In genomic region chr4:133624830-133625229, GRCm38 (mm10) we compare ENCODE assay signal across 13 mouse cellular contexts. TPM values are rescaled to one million over a fixed set of nuclear protein-coding genes. Genes with fewer than 3 reads are reported as not detected.
DNase-seq lines count a peak whose midpoint lies in the region; ATAC-seq and TF ChIP-seq lines count a peak whose summit lies in the region.
"Had no signal": no experiment of that assay in that cellular context is flagged by ENCODE, and none has a peak within 500 bp of the region (broad histone marks: within the 10 kb centered on the region; RNA-seq: fewer than 3 reads in every experiment).

No protein-coding gene starts in this region.

- peaks cover 9% of the 10 kb centered on the region; the same call in 1 of the 2 replicates for H3K4me1 ChIP-seq in lung, embryonic 15.5 days
- peaks cover 33% of the 10 kb centered on the region for H3K4me1 ChIP-seq in liver, postnatal 0 days (ENCODE audit: insufficient read depth)
- H3K4me1 ChIP-seq in intestine, postnatal 0 days (replicated peaks; ENCODE audit: control insufficient read depth, insufficient read depth, low read length) = peaks cover under 1% of the 10 kb centered on the region; the same call in 1 of the 2 replicates
- H3K4me1 ChIP-seq: forebrain, embryonic 13.5 days; stomach, embryonic 15.5 days had no signal

- peak overlapping the region; percentile 79 for H3K27ac ChIP-seq in lung, embryonic 15.5 days
- peak overlapping the region; percentile 85; the same call in 1 of the 2 replicates for H3K27ac ChIP-seq in liver, postnatal 0 days (ENCODE audit: low read depth)
- H3K27ac ChIP-seq in intestine, postnatal 0 days (ENCODE audit: low read depth, low read length) = no peak overlapping the region
- H3K27ac ChIP-seq: forebrain, embryonic 13.5 days had no signal

- H3K9me3 ChIP-seq in lung, embryonic 15.5 days = no peaks in the 10 kb centered on the region
- no peaks in the 10 kb centered on the region for H3K9me3 ChIP-seq in liver, postnatal 0 days (ENCODE audit: low read length)
- H3K9me3 ChIP-seq in intestine, postnatal 0 days (ENCODE audit: control insufficient read depth) = no peaks in the 10 kb centered on the region
- H3K9me3 ChIP-seq: forebrain, embryonic 13.5 days; stomach, embryonic 15.5 days had no signal

- WGBS in lung, embryonic 15.5 days = 87% methylated on average over 7 of the region's 7 CpGs
- 54% methylated on average over 7 of the region's 7 CpGs for WGBS in liver, postnatal 0 days (ENCODE audit: insufficient replicate concordance)
- 85% methylated on average over 7 of the region's 7 CpGs for WGBS in intestine, postnatal 0 days

- peak; percentile 65; the same call in 1 of the 2 replicates for TF ChIP-seq EP300 in liver, postnatal 0 days (IDR thresholded peaks at IDR 0.05; ENCODE audit: low read depth)

- ATAC-seq in lung, embryonic 15.5 days (ENCODE audit: borderline replicate concordance, extremely low read depth, low FRiP score, low TSS enrichment) = no peak
- ATAC-seq in erythroblast, adult 5-6 weeks (replicated peaks; ENCODE audit: low FRiP score, poor library complexity, severe bottlenecking) = peak; percentile 61
- peak; percentile 73 for ATAC-seq in liver, postnatal 0 days
- no peak for ATAC-seq in intestine, postnatal 0 days
- ATAC-seq: forebrain, embryonic 13.5 days; intestine, embryonic 16.5 days had no signal

- no peak overlapping the region for H3K9ac ChIP-seq in lung, embryonic 15.5 days
- H3K9ac ChIP-seq in liver, postnatal 0 days (replicated peaks) = no peak overlapping the region
- no peak overlapping the region for H3K9ac ChIP-seq in intestine, postnatal 0 days (ENCODE audit: low read depth, low read length)
- H3K9ac ChIP-seq: forebrain, embryonic 13.5 days; stomach, embryonic 15.5 days had no signal

- DNase-seq in heart, adult 11 months = peak; percentile 85
- DNase-seq in heart, adult 8-10 months (ENCODE audit: low spot score) = no peak
- DNase-seq in lung, postnatal 14 days = no peak
- DNase-seq in liver, postnatal 0 days = no peak
- no peak for DNase-seq in B cell, adult 2 months
- DNase-seq: cerebellum, postnatal 10 days; gastrocnemius, postnatal 14 days had no signal

- H3K27me3 ChIP-seq in lung, embryonic 15.5 days = no peaks in the 10 kb centered on the region
- H3K27me3 ChIP-seq in liver, postnatal 0 days (ENCODE audit: insufficient read depth, low read length) = no peaks in the 10 kb centered on the region
- H3K27me3 ChIP-seq in intestine, postnatal 0 days (replicated peaks; ENCODE audit: control insufficient read depth, insufficient read depth, low read length) = no peaks in the 10 kb centered on the region
- H3K27me3 ChIP-seq: forebrain, embryonic 13.5 days; stomach, embryonic 15.5 days had no signal

- no peak overlapping the region for H3K4me2 ChIP-seq in lung, embryonic 15.5 days
- no peak overlapping the region for H3K4me2 ChIP-seq in liver, postnatal 0 days (ENCODE audit: low read depth, low read length)
- no peak overlapping the region for H3K4me2 ChIP-seq in intestine, postnatal 0 days (replicated peaks; ENCODE audit: low read depth)
- H3K4me2 ChIP-seq: forebrain, embryonic 13.5 days; stomach, embryonic 15.5 days had no signal

- no peak overlapping the region for H3K4me3 ChIP-seq in lung, embryonic 15.5 days
- no peak overlapping the region for H3K4me3 ChIP-seq in liver, postnatal 0 days (ENCODE audit: low read depth, low read length)
- H3K4me3 ChIP-seq in intestine, postnatal 0 days (ENCODE audit: low read depth, low read length) = no peak overlapping the region
- H3K4me3 ChIP-seq: forebrain, embryonic 13.5 days; stomach, embryonic 15.5 days had no signal

- TF ChIP-seq CTCF in liver, postnatal 0 days (IDR thresholded peaks at IDR 0.05; ENCODE audit: low read depth) = no peak
- no peak for TF ChIP-seq CTCF in intestine, postnatal 0 days (IDR thresholded peaks at IDR 0.05; ENCODE audit: low read depth)

- H3K36me3 ChIP-seq in lung, embryonic 15.5 days = peaks cover 12% of the 10 kb centered on the region; the same call in 1 of the 2 replicates
- H3K36me3 ChIP-seq in liver, postnatal 0 days (replicated peaks; ENCODE audit: insufficient read depth, low read length) = peaks cover 18% of the 10 kb centered on the region; the same call in 1 of the 2 replicates
- peaks cover 21% of the 10 kb centered on the region; the same call in 1 of the 2 replicates for H3K36me3 ChIP-seq in intestine, postnatal 0 days (ENCODE audit: control insufficient read depth, insufficient read depth)

RNA-seq across cellular contexts. Expression of gene Sfn, which starts 22.9 kb away (rescaled TPM):
- total RNA-seq in heart, adult 8-10 months (2022) = 1 to 10 TPM in 3 of 4 experiments, under 1 TPM in 1; 0.88 to 1.6 (median 1.1) TPM
- polyA plus RNA-seq in lung, embryonic 15.5 days (2015; fragmentation: Nextera tagmentation; extraction: Ambion mirVana) = 17.7 and 20.9 TPM in 2 replicates
- 0.84 TPM in 1 of 2 replicates, not detected in the other for total RNA-seq in erythroblast, adult 5-6 weeks (2015; ENCODE audit: low replicate concordance)
- 0.28 and 1.5 TPM in 2 replicates for total RNA-seq in erythroblast, adult 5-6 weeks (2017; ENCODE audit: low replicate concordance)
- polyA plus RNA-seq in liver, postnatal 0 days (2015; fragmentation: Nextera tagmentation; extraction: Ambion mirVana) = 0.40 and 0.59 TPM in 2 replicates
- polyA plus RNA-seq in intestine, postnatal 0 days (2015; fragmentation: Nextera tagmentation; extraction: Ambion mirVana) = 34.8 and 37.6 TPM in 2 replicates

RNA-seq across cellular contexts. Expression of gene Zdhhc18, which starts 25.1 kb away (rescaled TPM):
- 10 to 100 TPM; 16.1 to 24.3 (median 22.1) TPM for total RNA-seq in heart, adult 8-10 months (2022)
- 6.2 and 7.7 TPM in 2 replicates for polyA plus RNA-seq in lung, embryonic 15.5 days (2015; fragmentation: Nextera tagmentation; extraction: Ambion mirVana)
- 4.4 and 8.8 TPM in 2 replicates for total RNA-seq in erythroblast, adult 5-6 weeks (2015; ENCODE audit: low replicate concordance)
- total RNA-seq in erythroblast, adult 5-6 weeks (2017; ENCODE audit: low replicate concordance) = 3.8 and 8.8 TPM in 2 replicates
- polyA plus RNA-seq in liver, postnatal 0 days (2015; fragmentation: Nextera tagmentation; extraction: Ambion mirVana) = 2.1 and 2.6 TPM in 2 replicates
- polyA plus RNA-seq in intestine, postnatal 0 days (2015; fragmentation: Nextera tagmentation; extraction: Ambion mirVana) = 1.8 and 2.3 TPM in 2 replicates

RNA-seq across cellular contexts. Expression of gene Gpn2, which starts 40.7 kb away (rescaled TPM):
- 1 to 10 TPM; 7.2 to 8.1 (median 8.1) TPM for total RNA-seq in heart, adult 8-10 months (2022)
- 20.7 and 20.8 TPM in 2 replicates for polyA plus RNA-seq in lung, embryonic 15.5 days (2015; fragmentation: Nextera tagmentation; extraction: Ambion mirVana)
- total RNA-seq in erythroblast, adult 5-6 weeks (2015; ENCODE audit: low replicate concordance) = 1.7 and 3.1 TPM in 2 replicates
- total RNA-seq in erythroblast, adult 5-6 weeks (2017; ENCODE audit: low replicate concordance) = 1.3 and 11.2 TPM in 2 replicates
- 10.2 and 10.9 TPM in 2 replicates for polyA plus RNA-seq in liver, postnatal 0 days (2015; fragmentation: Nextera tagmentation; extraction: Ambion mirVana)
- 16.1 and 18.4 TPM in 2 replicates for polyA plus RNA-seq in intestine, postnatal 0 days (2015; fragmentation: Nextera tagmentation; extraction: Ambion mirVana)

RNA-seq across cellular contexts. Expression of gene Pigv, which starts 47.6 kb away (rescaled TPM):
- 10 to 100 TPM in 3 of 4 experiments, 1 to 10 TPM in 1; 9.2 to 13.8 (median 13.2) TPM for total RNA-seq in heart, adult 8-10 months (2022)
- 18.4 and 20.2 TPM in 2 replicates for polyA plus RNA-seq in lung, embryonic 15.5 days (2015; fragmentation: Nextera tagmentation; extraction: Ambion mirVana)
- total RNA-seq in erythroblast, adult 5-6 weeks (2015; ENCODE audit: low replicate concordance) = 0.84 and 8.1 TPM in 2 replicates
- total RNA-seq in erythroblast, adult 5-6 weeks (2017; ENCODE audit: low replicate concordance) = 1.1 and 1.7 TPM in 2 replicates
- 5.2 and 5.9 TPM in 2 replicates for polyA plus RNA-seq in liver, postnatal 0 days (2015; fragmentation: Nextera tagmentation; extraction: Ambion mirVana)
- 10.7 and 12.5 TPM in 2 replicates for polyA plus RNA-seq in intestine, postnatal 0 days (2015; fragmentation: Nextera tagmentation; extraction: Ambion mirVana)

RNA-seq across cellular contexts. Expression of gene Gpatch3, which starts 50.3 kb away (rescaled TPM):
- total RNA-seq in heart, adult 8-10 months (2022) = 1 to 10 TPM; 3.0 to 4.6 (median 3.7) TPM
- 6.3 and 9.9 TPM in 2 replicates for polyA plus RNA-seq in lung, embryonic 15.5 days (2015; fragmentation: Nextera tagmentation; extraction: Ambion mirVana)
- total RNA-seq in erythroblast, adult 5-6 weeks (2015; ENCODE audit: low replicate concordance) = 0.84 TPM in 1 of 2 replicates, not detected in the other
- total RNA-seq in erythroblast, adult 5-6 weeks (2017; ENCODE audit: low replicate concordance) = 9.7 and 26.5 TPM in 2 replicates
- 4.5 and 5.3 TPM in 2 replicates for polyA plus RNA-seq in liver, postnatal 0 days (2015; fragmentation: Nextera tagmentation; extraction: Ambion mirVana)
- 7.1 and 7.2 TPM in 2 replicates for polyA plus RNA-seq in intestine, postnatal 0 days (2015; fragmentation: Nextera tagmentation; extraction: Ambion mirVana)

Comparison
In these comparisons a context has a peak if more than half of its experiments do, and no peak if none do; other contexts are left out.
1. ATAC-seq: peak in erythroblast, adult 5-6 weeks (single experiment) and liver, postnatal 0 days (single experiment); none in lung, embryonic 15.5 days (single experiment) and intestine, postnatal 0 days (single experiment).
2. RNA of gene Sfn, which starts 22.9 kb away (polyA plus RNA-seq): 34.8 to 37.6 TPM in intestine, postnatal 0 days and 17.7 to 20.9 TPM in lung, embryonic 15.5 days; 0.40 to 0.59 TPM in liver, postnatal 0 days; every median in the first group is over 10 times any median in the second.